12 mouse cellular contexts compared by ENCODE assay signal in the genomic region with DNA sequence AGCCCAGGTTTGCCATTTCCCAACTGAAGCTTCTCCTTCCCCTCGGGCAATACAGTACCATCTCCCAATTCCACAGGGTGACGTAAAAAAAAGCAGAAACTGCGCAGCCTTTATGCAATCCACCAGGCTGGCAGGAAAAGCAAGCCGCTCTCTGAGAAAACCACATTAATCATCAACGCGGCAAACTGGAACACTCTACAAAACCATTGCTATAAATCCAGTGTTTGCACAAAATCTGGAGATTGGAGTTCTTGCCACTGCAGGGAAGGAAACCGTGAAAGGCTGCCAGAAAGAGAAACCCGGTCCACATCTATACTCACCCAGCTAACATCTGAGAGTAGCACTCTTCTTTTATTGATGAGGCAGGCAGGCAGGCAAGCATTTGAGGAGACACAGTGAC.
DNase-seq lines count a peak whose midpoint lies in the region; ATAC-seq and TF ChIP-seq lines count a peak whose summit lies in the region.
"Had no signal": no experiment of that assay in that cellular context is flagged by ENCODE, and none has a peak within 500 bp of the region (broad histone marks: within the 10 kb centered on the region; RNA-seq: fewer than 3 reads in every experiment).

No protein-coding gene starts in this region.

- 15% methylated on average over 8 of the region's 8 CpGs for WGBS in liver, postnatal 0 days (ENCODE audit: insufficient replicate concordance)
- 14% methylated on average over 8 of the region's 8 CpGs for WGBS in limb, embryonic 13.5 days
- 12% methylated on average over 8 of the region's 8 CpGs for WGBS in stomach, embryonic 14.5 days

- no peak overlapping the region for H3K27ac ChIP-seq in liver, postnatal 0 days (ENCODE audit: low read depth)
- H3K27ac ChIP-seq in limb, embryonic 13.5 days, result peak overlapping the region; percentile 6; the same call in 1 of the 2 replicates
- 0 out of 2 replicates have a peak overlapping the region, but pooled peaks have one; percentile 34 for H3K27ac ChIP-seq in stomach, embryonic 14.5 days (ENCODE audit: low read length)
- H3K27ac ChIP-seq: liver, embryonic 15.5 days had no signal

- DNase-seq in liver, postnatal 0 days, result no peak
- DNase-seq in liver, result no peak
- DNase-seq in yolk sac, embryonic 10.5 days (ENCODE audit: low spot score), result no peak
- no peak for DNase-seq in spleen, postnatal 36 days (ENCODE audit: low spot score in 2 of 2)
- no peak for DNase-seq in cerebellum, adult 11 months
- DNase-seq: right cerebral cortex, postnatal 14 days; thymus, adult 2 months had no signal

- no peak for TF ChIP-seq EP300 in liver, postnatal 0 days (IDR thresholded peaks at IDR 0.05; ENCODE audit: low read depth)

- H3K9ac ChIP-seq in liver, postnatal 0 days (replicated peaks), result no peak overlapping the region
- H3K9ac ChIP-seq in limb, embryonic 13.5 days, result no peak overlapping the region
- H3K9ac ChIP-seq in stomach, embryonic 14.5 days (replicated peaks; ENCODE audit: low read depth, low read length), result no peak overlapping the region
- H3K9ac ChIP-seq: liver, embryonic 15.5 days had no signal

- no peak for TF ChIP-seq CTCF in liver, postnatal 0 days (IDR thresholded peaks at IDR 0.05; ENCODE audit: low read depth)

- ATAC-seq in liver, postnatal 0 days, result peak; percentile 53; the same call in 1 of the 2 replicates
- ATAC-seq in common myeloid progenitor, adult 5-6 weeks (replicated peaks; ENCODE audit: low read depth, poor library complexity, severe bottlenecking), result peak; percentile 56
- ATAC-seq in limb, embryonic 13.5 days (ENCODE audit: low FRiP score, low read depth), result no peak
- ATAC-seq in stomach, embryonic 14.5 days (ENCODE audit: insufficient number of reproducible peaks, insufficient read depth, low FRiP score, low read depth), result no peak
- ATAC-seq: inflammation-experienced regulatory T-cells, adult 6 months had no signal

- H3K9me3 ChIP-seq in liver, postnatal 0 days (ENCODE audit: low read length), result no peaks in the 10 kb centered on the region
- no peaks in the 10 kb centered on the region for H3K9me3 ChIP-seq in limb, embryonic 13.5 days
- no peaks in the 10 kb centered on the region for H3K9me3 ChIP-seq in stomach, embryonic 14.5 days (ENCODE audit: control insufficient read depth, low read depth, low read length)
- H3K9me3 ChIP-seq: liver, embryonic 15.5 days had no signal

- no peaks in the 10 kb centered on the region for H3K36me3 ChIP-seq in liver, postnatal 0 days (replicated peaks; ENCODE audit: insufficient read depth, low read length)
- H3K36me3 ChIP-seq in limb, embryonic 13.5 days, result no peaks in the 10 kb centered on the region
- H3K36me3 ChIP-seq in stomach, embryonic 14.5 days (ENCODE audit: control insufficient read depth, insufficient read depth, low read length), result no peaks in the 10 kb centered on the region
- H3K36me3 ChIP-seq: liver, embryonic 15.5 days had no signal

- H3K4me1 ChIP-seq in liver, postnatal 0 days (ENCODE audit: insufficient read depth), result 0 out of 2 replicates have a peak, but pooled peaks cover 3% of the 10 kb centered on the region
- peaks cover 53% of the 10 kb centered on the region for H3K4me1 ChIP-seq in limb, embryonic 13.5 days
- H3K4me1 ChIP-seq in stomach, embryonic 14.5 days (ENCODE audit: control insufficient read depth, insufficient read depth, low read length), result peaks cover 27% of the 10 kb centered on the region

- H3K4me2 ChIP-seq in liver, postnatal 0 days (ENCODE audit: low read depth, low read length), result peak overlapping the region; percentile 4; the same call in 1 of the 2 replicates
- peak overlapping the region; percentile 23 for H3K4me2 ChIP-seq in limb, embryonic 13.5 days (replicated peaks)
- no peak overlapping the region for H3K4me2 ChIP-seq in stomach, embryonic 14.5 days (replicated peaks; ENCODE audit: low read depth, low read length)
- H3K4me2 ChIP-seq: liver, embryonic 15.5 days had no signal

- H3K4me3 ChIP-seq in liver, postnatal 0 days (ENCODE audit: low read depth, low read length), result no peak overlapping the region
- no peak overlapping the region for H3K4me3 ChIP-seq in limb, embryonic 13.5 days
- no peak overlapping the region for H3K4me3 ChIP-seq in stomach, embryonic 14.5 days (ENCODE audit: low read depth, low read length)
- H3K4me3 ChIP-seq: liver, embryonic 15.5 days had no signal

- no peaks in the 10 kb centered on the region for H3K27me3 ChIP-seq in liver, postnatal 0 days (ENCODE audit: insufficient read depth, low read length)
- 0 out of 2 replicates have a peak, but pooled peaks cover 5% of the 10 kb centered on the region for H3K27me3 ChIP-seq in limb, embryonic 13.5 days
- no peaks in the 10 kb centered on the region for H3K27me3 ChIP-seq in stomach, embryonic 14.5 days (ENCODE audit: control insufficient read depth, insufficient read depth, low read length)

Comparison
In these comparisons a context has a peak if more than half of its experiments do, and no peak if none do; other contexts are left out.
1. ATAC-seq: peak in liver, postnatal 0 days (single experiment) and common myeloid progenitor, adult 5-6 weeks (single experiment); none in limb, embryonic 13.5 days (single experiment) and stomach, embryonic 14.5 days (single experiment).